Mouse (Mus musculus) intestine, embryonic 14.5 days (tissue): ENCODE data around the gene Aurkb. TPM values are rescaled to one million over a fixed set of nuclear protein-coding genes. Genes with fewer than 3 reads are reported as not detected.

Experiments used
- ATAC-seq: fragments of 200-750 bp; cut with Nextera tagmentation; replicated peaks from 2 replicates; pipeline ENCODE4 v1.8.0; 2017; ENCODE audit warnings: low read depth, moderate number of reproducible peaks, moderate TSS enrichment, moderate library complexity; ENCODE audit not compliant: low FRiP score, low TSS enrichment
- DNase-seq: peaks from one replicate; pipeline ENCODE4 v3.0.0-alpha.2; 2018; ENCODE audit warnings: low spot score
- H3K27ac ChIP-seq: fragments of 300-500 bp; sonication (generic); 2 replicates; pipeline ENCODE4 v1.5.1; 2014; ENCODE audit warnings: low read depth, mild to moderate bottlenecking, control low read depth
- H3K27me3 ChIP-seq: fragments of 300-500 bp; sonication (generic); replicated peaks from 2 replicates; pipeline ENCODE4 v1.6.1; 2014; ENCODE audit warnings: low read length, control low read depth; ENCODE audit not compliant: control insufficient read depth, insufficient read depth
- H3K36me3 ChIP-seq: fragments of 300-500 bp; sonication (generic); 2 replicates; pipeline ENCODE4 v1.6.1; 2014; ENCODE audit warnings: low read length, control low read depth; ENCODE audit not compliant: control insufficient read depth, insufficient read depth
- H3K4me1 ChIP-seq: fragments of 300-500 bp; sonication (generic); replicated peaks from 2 replicates; pipeline ENCODE4 v1.6.1; 2014; ENCODE audit warnings: low read length, control low read depth, mixed read lengths; ENCODE audit not compliant: control insufficient read depth, insufficient read depth
- H3K4me2 ChIP-seq: fragments of 300-500 bp; sonication (generic); 2 replicates; pipeline ENCODE4 v1.6.1; 2014; ENCODE audit warnings: low read length
- H3K4me3 ChIP-seq: fragments of 300-500 bp; sonication (generic); 2 replicates; pipeline ENCODE4 v1.5.1; 2014; ENCODE audit warnings: low read depth, low read length, control low read depth, mixed read lengths
- H3K9ac ChIP-seq: fragments of 300-500 bp; sonication (generic); 2 replicates; pipeline ENCODE4 v1.6.1; 2014; ENCODE audit warnings: mild to moderate bottlenecking, low read length
- H3K9me3 ChIP-seq: fragments of 300-500 bp; sonication (generic); 2 replicates; pipeline ENCODE4 v1.6.1; 2016; ENCODE audit warnings: low read length, control low read depth; ENCODE audit not compliant: control insufficient read depth
- WGBS: fragments of 180-500 bp; shearing (Covaris S2); extraction: QIAGEN DNeasy Blood & Tissue Kit; methylation state at CpG from one replicate; pipeline ENCODE4 v1.1.7; 2014; 5-methylcytosine and 5-hydroxymethylcytosine counted together
- polyA plus RNA-seq: library from polyadenylated mRNA; unstranded; fragments of >200 nt; fragmentation: Nextera tagmentation; extraction: Ambion mirVana; gene quantifications from 2 replicates; pipeline ENCODE4 v1.2.1, GENCODE M21; 2014

Gene Aurkb
- polyA plus RNA-seq, 1 experiment from 2014 or later, result 150 TPM

- H3K4me3 ChIP-seq, result peak within 1 kb of the TSS; percentile 68
- peak; percentile 96 for DNase-seq
- H3K27me3 ChIP-seq, result no peaks in the 10 kb centered on the region
- peak within 1 kb of the TSS; percentile 98 for H3K4me2 ChIP-seq
- peak within 1 kb of the TSS; percentile 69 for H3K9ac ChIP-seq
- peaks cover 46% of the 10 kb centered on the region for H3K4me1 ChIP-seq
- peaks cover 30% of the 10 kb centered on the region for H3K36me3 ChIP-seq
- peak within 1 kb of the TSS; percentile 92 for H3K27ac ChIP-seq
- WGBS, result 1% methylated on average over 37 of the region's 37 CpGs
- H3K9me3 ChIP-seq, result no peaks in the 10 kb centered on the region
- ATAC-seq, result peak; percentile 90
These were observed 49.4 kb downstream of the Aurkb start, which contains the start of gene Per1 for GRCm38 (mm10) chr11:69094697-69095429. Gene Per1, plus strand, starts transcription at chr11:69095217.

DNA sequence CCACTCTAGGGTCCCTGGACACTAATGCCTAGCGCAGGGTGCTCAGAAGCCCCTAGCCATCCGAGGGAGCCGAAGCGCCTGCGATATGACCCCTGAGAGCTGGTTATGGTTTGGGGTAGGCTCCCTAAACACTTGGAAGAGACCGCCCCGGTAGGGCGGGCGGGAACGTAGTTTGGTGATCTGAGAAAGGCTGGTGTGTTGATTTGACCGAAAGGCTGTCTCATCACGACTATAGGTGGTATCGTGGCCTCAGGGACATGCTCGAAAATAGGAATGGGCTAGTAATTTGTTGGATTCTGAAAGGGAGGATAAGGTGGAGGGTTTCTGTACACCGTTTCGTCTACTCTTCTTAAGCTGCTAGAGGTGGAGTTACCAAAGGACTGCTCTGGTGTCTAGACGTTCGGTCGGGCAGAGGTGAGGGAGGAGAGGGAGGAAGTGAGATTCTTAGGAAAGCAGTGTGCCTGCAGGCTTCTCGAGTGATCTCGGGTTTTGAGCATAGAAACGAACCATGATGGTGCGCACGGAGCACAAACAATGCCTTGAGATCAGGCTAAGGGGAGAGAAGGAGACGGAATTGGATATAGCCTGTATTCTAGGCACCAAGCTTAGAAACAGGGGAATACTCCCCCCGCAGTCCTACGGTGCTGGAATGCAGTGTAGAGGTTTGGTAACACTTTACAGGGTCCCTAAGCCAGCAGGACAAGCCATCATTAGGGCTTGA lies 50.2 kb downstream of the Aurkb start:
- DNase-seq, result peak; percentile 69
- WGBS, result 2% methylated on average over 27 of the region's 27 CpGs
- H3K4me1 ChIP-seq, result peaks cover 45% of the 10 kb centered on the region

DNA sequence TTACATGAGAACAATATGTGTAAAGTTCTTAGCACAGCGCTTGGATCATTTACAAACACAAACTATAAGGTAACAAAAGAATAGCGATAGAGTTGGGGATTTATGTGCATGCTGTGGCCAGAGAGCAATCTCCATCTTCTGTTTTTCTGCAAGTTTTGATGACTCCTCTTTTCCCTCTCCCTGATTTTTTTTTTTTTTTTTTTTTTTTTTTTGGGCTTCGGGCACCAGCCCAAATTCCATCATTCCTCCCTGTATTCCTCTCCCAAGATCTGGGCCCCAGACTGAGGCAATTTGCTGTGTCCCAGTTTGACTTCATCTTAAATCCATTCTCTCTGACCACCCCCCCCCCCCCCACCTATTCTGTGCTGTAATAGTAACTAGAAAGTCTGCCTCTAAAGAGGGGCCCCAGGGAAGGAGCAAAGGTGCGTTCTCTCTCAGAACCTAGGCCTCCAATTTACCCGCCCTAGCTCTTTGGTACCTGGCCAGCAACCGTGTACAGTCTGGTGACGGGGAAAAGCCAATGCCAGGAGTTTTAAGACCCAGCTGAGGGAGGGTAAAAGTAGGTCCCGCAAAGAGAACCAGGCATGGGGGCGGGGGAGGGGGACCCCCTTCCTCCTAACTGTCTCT lies 51.0 kb downstream of the Aurkb start:
- Histone ChIP-seq H3K9me3 (no peaks in the 10 kb centered on the region), H3K36me3 (peaks cover 24% of the 10 kb centered on the region), H3K27ac (peak overlapping the region; percentile 92), H3K4me3 (peak overlapping the region; percentile 68), H3K27me3 (no peaks in the 10 kb centered on the region), H3K9ac (peak overlapping the region; percentile 69), H3K4me1 (peaks cover 43% of the 10 kb centered on the region), H3K4me2 (peak overlapping the region; percentile 98)
- DNase-seq (no peak), ATAC-seq (0 out of 2 replicates have a peak, but pooled peaks have one; percentile 0)
- 11% methylated on average over 9 of the region's 9 CpGs for WGBS

More for the DNA sequence above, 50.2 kb downstream of the Aurkb start:
- H3K4me3 ChIP-seq, result peak overlapping the region; percentile 68
- no peaks in the 10 kb centered on the region for H3K9me3 ChIP-seq
- no peaks in the 10 kb centered on the region for H3K27me3 ChIP-seq
- no peak for ATAC-seq
- H3K9ac ChIP-seq, result peak overlapping the region; percentile 69
- peak overlapping the region; percentile 98 for H3K4me2 ChIP-seq
- H3K27ac ChIP-seq, result peak overlapping the region; percentile 92
- H3K36me3 ChIP-seq, result peaks cover 24% of the 10 kb centered on the region

GRCm38 (mm10) chr11:69096987-69097900 lies 51.8 kb downstream of the Aurkb start:
- peak overlapping the region; percentile 47 for H3K9ac ChIP-seq

GRCm38 (mm10) chr11:69098039-69098761 lies 52.8 kb downstream of the Aurkb start:
- 24% methylated on average over 8 of the region's 8 CpGs for WGBS
- Histone ChIP-seq H3K4me3 (peak overlapping the region; percentile 46), H3K9me3 (no peaks in the 10 kb centered on the region), H3K27me3 (no peaks in the 10 kb centered on the region), H3K27ac (peak overlapping the region; percentile 92), H3K4me2 (peak overlapping the region; percentile 98), H3K36me3 (peaks cover 27% of the 10 kb centered on the region), H3K4me1 (peaks cover 43% of the 10 kb centered on the region), H3K9ac (no peak overlapping the region; the same call in 1 of the 2 replicates)
- DNase-seq, result no peak
- no peak for ATAC-seq

More at GRCm38 (mm10) chr11:69096987-69097900, 51.8 kb downstream of the Aurkb start:
- no peaks in the 10 kb centered on the region for H3K27me3 ChIP-seq
- H3K36me3 ChIP-seq, result peaks cover 24% of the 10 kb centered on the region
- 3% methylated on average over 28 of the region's 29 CpGs for WGBS
- H3K27ac ChIP-seq, result peak overlapping the region; percentile 92
- ATAC-seq (peak; percentile 33), DNase-seq (peak; percentile 97)
- peak overlapping the region; percentile 68 for H3K4me3 ChIP-seq
- H3K4me1 ChIP-seq, result peaks cover 43% of the 10 kb centered on the region
- H3K9me3 ChIP-seq, result no peaks in the 10 kb centered on the region
- peak overlapping the region; percentile 98 for H3K4me2 ChIP-seq

DNA sequence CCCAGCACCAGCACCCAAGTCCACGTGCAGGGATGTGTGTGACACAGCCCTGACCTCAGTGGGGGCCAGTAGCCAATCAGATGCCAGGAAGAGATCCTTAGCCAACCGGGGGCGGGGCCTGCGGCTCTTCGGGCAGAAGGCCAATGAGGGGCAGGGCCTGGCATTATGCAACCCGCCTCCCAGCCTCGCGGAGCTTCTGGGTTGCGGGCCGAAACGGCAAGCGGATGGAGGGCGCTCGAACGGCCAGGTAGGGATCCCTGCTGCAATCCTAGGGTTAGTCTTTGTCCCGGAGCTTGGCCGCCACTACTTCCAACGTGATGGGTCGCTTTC lies 53.3 kb downstream of the Aurkb start:
- Histone ChIP-seq H3K9me3 (no peaks in the 10 kb centered on the region), H3K9ac (peak overlapping the region; percentile 51), H3K4me2 (peak overlapping the region; percentile 98), H3K27me3 (no peaks in the 10 kb centered on the region), H3K4me3 (peak overlapping the region; percentile 46), H3K27ac (peak overlapping the region; percentile 92), H3K36me3 (peaks cover 32% of the 10 kb centered on the region), H3K4me1 (peaks cover 43% of the 10 kb centered on the region)
- DNase-seq (peak; percentile 94), ATAC-seq (peak; percentile 12)
- under 1% methylated on average over 19 of the region's 19 CpGs for WGBS

DNA sequence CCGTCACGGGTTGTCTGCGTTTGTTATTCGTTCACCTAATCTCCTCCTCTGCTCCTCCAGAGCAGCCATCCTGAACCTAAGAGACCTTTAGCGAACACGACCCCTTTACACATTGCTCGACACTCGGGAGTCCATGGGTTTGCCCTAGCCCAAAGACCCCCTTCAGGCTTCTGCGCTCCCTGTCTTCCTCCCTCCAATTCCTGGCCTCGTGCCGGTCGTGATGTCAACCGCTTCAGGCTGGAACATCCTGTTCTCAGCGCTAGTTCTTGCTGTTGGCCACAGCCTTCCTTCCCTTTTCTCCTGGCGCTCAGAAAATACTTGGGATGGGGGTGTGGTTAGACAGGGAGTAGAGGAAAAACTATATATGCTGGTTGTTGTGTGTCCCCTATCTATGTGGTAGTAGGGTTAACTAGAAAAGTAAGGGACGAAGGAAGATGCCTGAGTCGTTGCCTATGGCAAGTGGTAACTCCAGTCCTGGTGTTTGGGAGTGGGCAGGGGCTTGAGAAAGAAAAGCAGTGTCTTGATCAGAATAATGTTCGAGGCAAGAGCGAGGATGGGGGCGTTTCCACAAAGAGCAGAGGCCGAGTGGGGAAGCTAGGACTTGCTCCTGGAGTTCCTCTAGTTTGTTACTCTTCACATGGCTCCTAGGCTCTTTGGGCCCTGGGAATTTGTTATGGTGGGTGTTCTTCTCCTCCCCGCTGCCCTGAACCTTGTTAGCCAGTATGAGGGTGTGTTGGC lies 53.9 kb downstream of the Aurkb start:
- H3K27ac ChIP-seq, result peak overlapping the region; percentile 92
- WGBS, result under 1% methylated on average over 22 of the region's 22 CpGs
- ATAC-seq, result no peak
- no peaks in the 10 kb centered on the region for H3K9me3 ChIP-seq
- H3K4me3 ChIP-seq, result peak overlapping the region; percentile 46
- H3K4me2 ChIP-seq, result peak overlapping the region; percentile 98
- peaks cover 38% of the 10 kb centered on the region for H3K36me3 ChIP-seq
- H3K4me1 ChIP-seq, result peaks cover 43% of the 10 kb centered on the region
- peak overlapping the region; percentile 51 for H3K9ac ChIP-seq
- DNase-seq, result peak; percentile 84
- no peaks in the 10 kb centered on the region for H3K27me3 ChIP-seq
